Mouse (Mus musculus) C2C12 (cell line): ENCODE results near the gene Spesp1.
A peak's percentile ranks its signal among the peaks of the same experiment; 100 is the strongest.

Experiments used
- CEBPB ChIP-seq: IDR thresholded peaks from one replicate; pipeline ENCODE4 v1.6.1; 2011; ENCODE audit warnings: low read depth, mild to moderate bottlenecking, control low read depth, moderate library complexity
- CTCF ChIP-seq: IDR thresholded peaks from one replicate; pipeline ENCODE4 v1.5.1; 2011; ENCODE audit not compliant: control insufficient read depth, insufficient read depth, insufficient read length
- MAX ChIP-seq: IDR thresholded peaks from one replicate; pipeline ENCODE4 v1.6.1; 2011; ENCODE audit warnings: mild to moderate bottlenecking, control low read depth
- MYOD1 ChIP-seq: IDR thresholded peaks from one replicate; pipeline ENCODE4 v1.6.1; 2011; ENCODE audit warnings: low read depth; ENCODE audit not compliant: control insufficient read depth, insufficient read length
- USF1 ChIP-seq: IDR thresholded peaks from one replicate; pipeline ENCODE4 v1.6.1; 2011; ENCODE audit warnings: low read depth, mild to moderate bottlenecking, control low read depth, moderate library complexity

- TF ChIP-seq MYOD1 (no peak), MAX (no peak), CTCF (peak; percentile 11), USF1 (no peak), CEBPB (no peak)
Measured at GRCm38 (mm10) chr9:62245612-62246379, 36.2 kb downstream of the Spesp1 start.
